Mouse (Mus musculus) brain, embryonic 14.5 days (tissue): Measurements from ENCODE around the gene Abhd16a. TPM values are rescaled to one million over a fixed set of nuclear protein-coding genes. Genes with fewer than 3 reads are reported as not detected.

Source experiments
- DNase-seq: peaks from one replicate; pipeline ENCODE4 v3.0.0-alpha.2; 2011; ENCODE audit warnings: low read depth
- CTCF ChIP-seq: fragments of 200-500 bp; IDR thresholded peaks from 2 replicates; pipeline ENCODE4 v1.5.1; 2012; ENCODE audit warnings: inconsistent platforms, mild to moderate bottlenecking, moderate library complexity, borderline replicate concordance; ENCODE audit not compliant: insufficient read depth, insufficient read length; ENCODE audit errors: extremely low read depth
- POLR2A ChIP-seq: fragments of 200-500 bp; IDR thresholded peaks from 2 replicates; pipeline ENCODE4 v1.6.1; 2012; ENCODE audit warnings: mild to moderate bottlenecking, inconsistent platforms, borderline replicate concordance; ENCODE audit not compliant: poor library complexity, insufficient read depth, insufficient read length, severe bottlenecking; ENCODE audit errors: extremely low read depth
- polyA plus RNA-seq: library from polyadenylated mRNA; depleted of rRNA; stranded (reverse); fragments of >200 nt; gene quantifications from 2 replicates; pipeline ENCODE4 v1.2.3, GENCODE M21; 2012

The Abhd16a gene
- polyA plus RNA-seq, 1 experiment, result 91.0 TPM

GRCm38 (mm10) chr17:35080248-35080647, 8.8 kb upstream of the Abhd16a start:
- TF ChIP-seq CTCF (no peak), POLR2A (no peak)
- DNase-seq, result no peak

- no peak for DNase-seq
- TF ChIP-seq CTCF (no peak), POLR2A (no peak)
Measured at GRCm38 (mm10) chr17:35080710-35081109, 8.4 kb upstream of the Abhd16a start.

GRCm38 (mm10) chr17:35082841-35083576, 6.1 kb upstream of the Abhd16a start:
- DNase-seq, result no peak
- TF ChIP-seq POLR2A (no peak), CTCF (no peak)

GRCm38 (mm10) chr17:35083929-35084497, 5.0 kb upstream of the Abhd16a start:
- no peak for TF ChIP-seq CTCF
- no peak for TF ChIP-seq POLR2A

GRCm38 (mm10) chr17:35085208-35085865, 3.7 kb upstream of the Abhd16a start, which contains the start of gene Ly6g6f:
Gene Ly6g6f (minus strand): TSS chr17:35085610.
- TF ChIP-seq CTCF, result no peak
- TF ChIP-seq POLR2A, result no peak
- DNase-seq, result no peak

More at GRCm38 (mm10) chr17:35083929-35084497, 5.0 kb upstream of the Abhd16a start:
- no peak for DNase-seq

GRCm38 (mm10) chr17:35088151-35088550, 912 bp upstream of the Abhd16a start:
- no peak for DNase-seq
- TF ChIP-seq POLR2A (no peak), CTCF (no peak)

GRCm38 (mm10) chr17:35090166-35090932, 1.3 kb downstream of the Abhd16a start:
- peak; percentile 78 for DNase-seq
- TF ChIP-seq CTCF, result no peak
- TF ChIP-seq POLR2A, result no peak

- no peak for DNase-seq
- TF ChIP-seq POLR2A (no peak), CTCF (no peak)
Measured at GRCm38 (mm10) chr17:35092403-35093198, 3.5 kb downstream of the Abhd16a start.

- DNase-seq, result no peak
- TF ChIP-seq POLR2A (no peak), CTCF (no peak)
Measured at GRCm38 (mm10) chr17:35094475-35095365, 5.7 kb downstream of the Abhd16a start.
